Mouse (Mus musculus) urinary bladder, postnatal 36 days (tissue): ENCODE measurements at regions not wholly inside any gene's neighbourhood (a gene's known extent, or its start where the extent isn't known, plus 50 kb on each side); places are given as distances from the start of the nearest gene placed in this dataset.

Source experiments
- DNase-seq, 2 experiments: peaks; one replicate each; pipeline ENCODE4 v3.0.0; 2022; ENCODE audit warnings: low spot score in 2 of 2, mixed read lengths in 1 of 2

- DNase-seq: no peak
Measured at GRCm38 (mm10) chr10:122194139-122194538, 97.0 kb upstream of the Rxylt1 start.

GRCm38 (mm10) chr10:122193343-122193742 lies 96.2 kb upstream of the Rxylt1 start:
- no peak for DNase-seq

GRCm38 (mm10) chr10:122185152-122185745 lies 88.1 kb upstream of the Rxylt1 start:
- DNase-seq: no peak

GRCm38 (mm10) chr10:122183025-122183424 lies 85.9 kb upstream of the Rxylt1 start:
- DNase-seq: peak; percentile 4 to 24

- no peak for DNase-seq
Measured at GRCm38 (mm10) chr10:122149038-122149437, 51.9 kb upstream of the Rxylt1 start.

- DNase-seq: no peak
Measured at GRCm38 (mm10) chr10:122148609-122149008, 51.4 kb upstream of the Rxylt1 start.
